Mouse (Mus musculus) hindbrain, embryonic 16.5 days (tissue): ENCODE results near the gene Slc2a9. TPM values are rescaled to one million over a fixed set of nuclear protein-coding genes. Genes with fewer than 3 reads are reported as not detected.

Source experiments
- ATAC-seq: fragments of 200-750 bp; cut with Nextera tagmentation; 2 replicates; pipeline ENCODE4 v1.8.0; 2017; ENCODE audit warnings: moderate TSS enrichment, moderate library complexity
- H3K27ac ChIP-seq: fragments of 300-500 bp; sonication (generic); 2 replicates; pipeline ENCODE4 v1.5.1; 2014; ENCODE audit warnings: low read depth, mild to moderate bottlenecking, control low read depth, low read length, moderate library complexity
- H3K27me3 ChIP-seq: fragments of 300-500 bp; sonication (generic); replicated peaks from 2 replicates; pipeline ENCODE4 v1.6.1; 2014; ENCODE audit warnings: low read length; ENCODE audit not compliant: control insufficient read depth, insufficient read depth
- H3K36me3 ChIP-seq: fragments of 300-500 bp; sonication (generic); 2 replicates; pipeline ENCODE4 v1.6.1; 2014; ENCODE audit warnings: mild to moderate bottlenecking, low read length, moderate library complexity, mixed read lengths; ENCODE audit not compliant: control insufficient read depth, insufficient read depth
- H3K4me1 ChIP-seq: fragments of 300-500 bp; sonication (generic); 2 replicates; pipeline ENCODE4 v1.6.1; 2014; ENCODE audit warnings: low read depth, low read length; ENCODE audit not compliant: control insufficient read depth, insufficient read depth
- H3K4me2 ChIP-seq: fragments of 300-500 bp; sonication (generic); 2 replicates; pipeline ENCODE4 v1.6.1; 2014; ENCODE audit warnings: mild to moderate bottlenecking, low read length, control low read depth, moderate library complexity
- H3K4me3 ChIP-seq: fragments of 300-500 bp; sonication (generic); 2 replicates; pipeline ENCODE4 v1.5.1; 2014; ENCODE audit warnings: mild to moderate bottlenecking, low read length, control low read depth, moderate library complexity
- H3K9ac ChIP-seq: fragments of 300-500 bp; sonication (generic); 2 replicates; pipeline ENCODE4 v1.6.1; 2014; ENCODE audit warnings: low read depth, mild to moderate bottlenecking, control low read depth, low read length, moderate library complexity
- H3K9me3 ChIP-seq: fragments of 300-500 bp; sonication (generic); 2 replicates; pipeline ENCODE4 v1.6.1; 2014; ENCODE audit warnings: mild to moderate bottlenecking, low read length, moderate library complexity; ENCODE audit not compliant: control insufficient read depth
- WGBS: fragments of 180-500 bp; shearing (Covaris S2); extraction: QIAGEN DNeasy Blood & Tissue Kit; methylation state at CpG from one replicate; pipeline ENCODE4 v1.1.7; 2014; 5-methylcytosine and 5-hydroxymethylcytosine counted together
- polyA plus RNA-seq: library from polyadenylated mRNA; unstranded; fragments of >200 nt; fragmentation: Nextera tagmentation; extraction: Ambion mirVana; gene quantifications from 2 replicates; pipeline ENCODE4 v1.2.1, GENCODE M21; 2015

The Slc2a9 gene
- 0.44 and 0.77 TPM in 2 replicates for polyA plus RNA-seq

DNA sequence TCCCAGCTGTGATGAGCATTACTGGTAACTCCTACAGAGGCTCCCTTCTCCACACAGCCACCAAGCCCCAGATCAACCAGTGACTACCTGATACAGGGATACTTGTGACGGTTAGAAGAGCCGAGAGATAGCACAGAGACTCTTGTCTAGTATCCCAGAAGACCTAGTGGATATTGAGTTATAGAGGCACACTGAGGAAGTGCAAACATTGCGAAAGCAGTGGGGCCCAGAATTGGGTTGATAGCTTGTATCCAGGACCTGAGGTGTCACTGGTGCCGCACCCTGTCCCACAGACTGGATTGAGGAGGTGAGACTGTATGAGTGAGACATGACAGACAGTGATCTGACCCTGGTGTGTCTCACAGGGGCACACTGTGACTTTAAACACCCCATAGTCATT lies at the start of gene Slc2a9:
Gene Slc2a9, minus strand, starts transcription at position 152 of the 400 bp plus-strand sequence.
- Histone ChIP-seq H3K4me2 (no peak within 1 kb of the TSS), H3K4me3 (no peak within 1 kb of the TSS), H3K36me3 (no peaks in the 10 kb centered on the region), H3K9me3 (no peaks in the 10 kb centered on the region), H3K27ac (no peak within 1 kb of the TSS), H3K27me3 (no peaks in the 10 kb centered on the region), H3K4me1 (no peaks in the 10 kb centered on the region; the same call in 1 of the 2 replicates), H3K9ac (no peak within 1 kb of the TSS)
- ATAC-seq: no peak
- 87% methylated on average over 4 of the region's 4 CpGs for WGBS

DNA sequence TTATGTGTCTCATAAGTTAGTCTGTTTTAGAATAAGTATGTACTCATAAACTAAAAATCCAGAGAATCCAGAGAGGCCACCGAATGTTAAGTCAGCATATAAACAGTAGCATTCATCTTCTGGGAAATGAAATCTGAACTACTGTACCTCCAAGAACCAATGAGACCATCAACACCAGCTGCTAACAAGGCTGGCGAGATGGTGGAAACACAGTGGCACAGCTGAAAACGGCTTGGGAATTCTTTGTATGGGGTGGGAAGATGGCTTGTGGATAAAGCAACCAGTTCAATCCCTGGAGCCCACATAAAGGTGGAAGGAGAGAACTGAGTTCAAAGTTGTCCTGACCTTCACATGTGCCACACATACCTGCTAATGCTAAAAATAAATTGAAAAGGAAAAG lies 49.7 kb upstream of the Slc2a9 start:
- 86% methylated on average over 3 of the region's 3 CpGs for WGBS
- no peak for ATAC-seq
- Histone ChIP-seq H3K36me3 (peaks cover 23% of the 10 kb centered on the region), H3K4me3 (no peak overlapping the region), H3K27me3 (no peaks in the 10 kb centered on the region), H3K9me3 (no peaks in the 10 kb centered on the region), H3K4me1 (peaks cover 8% of the 10 kb centered on the region), H3K9ac (no peak overlapping the region), H3K27ac (no peak overlapping the region), H3K4me2 (no peak overlapping the region)

- H3K27ac ChIP-seq: peak overlapping the region; percentile 36; the same call in 1 of the 2 replicates
- H3K4me2 ChIP-seq: no peak overlapping the region
- peaks cover 8% of the 10 kb centered on the region for H3K4me1 ChIP-seq
- H3K4me3 ChIP-seq: no peak overlapping the region
- no peak overlapping the region for H3K9ac ChIP-seq
- H3K36me3 ChIP-seq: peaks cover 40% of the 10 kb centered on the region
- H3K9me3 ChIP-seq: no peaks in the 10 kb centered on the region
- WGBS: 91% methylated on average over 1 of the region's 1 CpGs
- ATAC-seq: no peak
- no peaks in the 10 kb centered on the region for H3K27me3 ChIP-seq
These were observed 47.4 kb upstream of the Slc2a9 start for GRCm38 (mm10) chr5:38550221-38550768.

- Histone ChIP-seq H3K36me3 (peaks cover 48% of the 10 kb centered on the region), H3K9me3 (no peaks in the 10 kb centered on the region), H3K9ac (no peak overlapping the region), H3K4me3 (no peak overlapping the region), H3K27ac (0 out of 2 replicates have a peak overlapping the region, but pooled peaks have one; percentile 36), H3K4me1 (peaks cover 8% of the 10 kb centered on the region), H3K4me2 (no peak overlapping the region), H3K27me3 (no peaks in the 10 kb centered on the region)
- 76% methylated on average over 3 of the region's 3 CpGs for WGBS
- ATAC-seq: peak; percentile 41; the same call in 1 of the 2 replicates
These were observed 46.5 kb upstream of the Slc2a9 start for GRCm38 (mm10) chr5:38549461-38549909.

- H3K4me3 ChIP-seq: no peak overlapping the region
- peaks cover 8% of the 10 kb centered on the region for H3K4me1 ChIP-seq
- peaks cover 56% of the 10 kb centered on the region for H3K36me3 ChIP-seq
- H3K9me3 ChIP-seq: no peaks in the 10 kb centered on the region
- 46% methylated on average over 6 of the region's 6 CpGs for WGBS
- no peak overlapping the region for H3K27ac ChIP-seq
- ATAC-seq: no peak
- no peak overlapping the region for H3K9ac ChIP-seq
- no peak overlapping the region for H3K4me2 ChIP-seq
- no peaks in the 10 kb centered on the region for H3K27me3 ChIP-seq
These were observed 44.4 kb upstream of the Slc2a9 start for GRCm38 (mm10) chr5:38547375-38547774.

- no peak overlapping the region for H3K27ac ChIP-seq
- no peaks in the 10 kb centered on the region for H3K27me3 ChIP-seq
- no peak for ATAC-seq
These were observed 41.8 kb upstream of the Slc2a9 start for GRCm38 (mm10) chr5:38544423-38545415.

DNA sequence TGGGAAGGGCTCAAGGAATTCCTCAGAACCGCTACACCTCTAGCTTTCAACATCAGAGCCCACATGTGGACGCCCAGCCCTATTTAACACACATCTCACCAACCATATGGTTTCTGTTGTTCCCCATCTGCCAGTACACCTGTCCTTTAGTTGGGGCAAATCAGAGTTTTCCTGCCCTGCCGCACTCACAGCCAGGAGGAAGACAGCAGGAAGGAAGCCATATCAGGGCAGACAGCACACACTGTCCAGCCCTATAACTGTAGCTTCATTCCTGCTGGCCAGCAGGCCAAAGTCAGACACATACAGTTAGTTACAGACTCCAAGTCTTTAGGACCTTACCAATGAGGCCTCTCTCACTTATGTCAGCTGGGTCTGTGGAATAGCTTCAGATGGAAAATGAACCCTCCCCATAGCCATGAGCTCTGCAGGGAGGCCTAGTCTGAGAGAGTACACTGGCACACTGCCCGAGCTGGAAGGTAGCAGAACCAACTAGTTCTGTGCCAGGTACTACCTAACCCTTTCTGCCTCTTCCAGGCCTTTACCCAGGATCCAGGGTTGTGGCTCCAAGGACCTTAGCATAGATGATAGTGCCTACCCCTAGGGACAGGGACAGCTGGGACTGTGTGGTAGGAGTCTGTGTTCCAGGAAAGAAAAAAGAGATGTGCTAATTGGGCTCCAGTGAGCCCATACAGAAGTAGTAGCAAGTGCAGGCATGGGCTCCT lies 40.7 kb upstream of the Slc2a9 start:
- Histone ChIP-seq H3K4me3 (no peak overlapping the region), H3K4me1 (no peaks in the 10 kb centered on the region; the same call in 1 of the 2 replicates), H3K36me3 (peaks cover 64% of the 10 kb centered on the region), H3K27ac (no peak overlapping the region), H3K9ac (no peak overlapping the region), H3K9me3 (no peaks in the 10 kb centered on the region), H3K4me2 (no peak overlapping the region), H3K27me3 (no peaks in the 10 kb centered on the region)
- 83% methylated on average over 4 of the region's 4 CpGs for WGBS
- ATAC-seq: peak; percentile 62

More at GRCm38 (mm10) chr5:38544423-38545415, 41.8 kb upstream of the Slc2a9 start:
- no peak overlapping the region for H3K4me3 ChIP-seq
- H3K4me2 ChIP-seq: no peak overlapping the region
- no peaks in the 10 kb centered on the region for H3K9me3 ChIP-seq
- peaks cover 64% of the 10 kb centered on the region for H3K36me3 ChIP-seq
- 71% methylated on average over 5 of the region's 5 CpGs for WGBS
- no peak overlapping the region for H3K9ac ChIP-seq
- peaks cover 5% of the 10 kb centered on the region for H3K4me1 ChIP-seq

- WGBS: 92% methylated on average over 3 of the region's 3 CpGs
- H3K36me3 ChIP-seq: peaks cover 52% of the 10 kb centered on the region
- ATAC-seq: no peak
- H3K27me3 ChIP-seq: no peaks in the 10 kb centered on the region
- H3K4me2 ChIP-seq: no peak overlapping the region
- no peak overlapping the region for H3K27ac ChIP-seq
- no peak overlapping the region for H3K9ac ChIP-seq
- H3K9me3 ChIP-seq: no peaks in the 10 kb centered on the region
- no peaks in the 10 kb centered on the region; the same call in 1 of the 2 replicates for H3K4me1 ChIP-seq
- no peak overlapping the region for H3K4me3 ChIP-seq
These were observed 38.8 kb upstream of the Slc2a9 start for GRCm38 (mm10) chr5:38541728-38542127.
